Mouse (Mus musculus): ENCODE measurements at regions not wholly inside any gene's neighbourhood (a gene's known extent, or its start where the extent isn't known, plus 50 kb on each side); places are given as distances from the start of the nearest gene placed in this dataset.

GRCm38 (mm10) chr1:23674357-23674756 lies 87.2 kb upstream of the B3gat2 start:
- 91% methylated on average over 6 of the region's 6 CpGs for WGBS
- Histone ChIP-seq H3K27ac (ENCODE audit: low read length) (no peak overlapping the region), H3K4me3 (ENCODE audit: low read depth, low read length) (no peak overlapping the region), H3K9ac (replicated peaks; ENCODE audit: low read depth) (no peak overlapping the region), H3K9me3 (ENCODE audit: low read length) (no peaks in the 10 kb centered on the region), H3K27me3 (replicated peaks; ENCODE audit: insufficient read depth, low read length) (no peaks in the 10 kb centered on the region), H3K4me1 (ENCODE audit: insufficient read depth, low read depth, low read length) (no peaks in the 10 kb centered on the region), H3K4me2 (replicated peaks; ENCODE audit: low read depth, low read length) (no peak overlapping the region), H3K36me3 (ENCODE audit: insufficient read depth, low read length) (no peaks in the 10 kb centered on the region)
- DNase-seq (ENCODE audit: low spot score) (no peak), ATAC-seq (no peak)
- TF ChIP-seq EP300 (IDR thresholded peaks at IDR 0.05) (no peak), CTCF (IDR thresholded peaks at IDR 0.05) (no peak)

DNA sequence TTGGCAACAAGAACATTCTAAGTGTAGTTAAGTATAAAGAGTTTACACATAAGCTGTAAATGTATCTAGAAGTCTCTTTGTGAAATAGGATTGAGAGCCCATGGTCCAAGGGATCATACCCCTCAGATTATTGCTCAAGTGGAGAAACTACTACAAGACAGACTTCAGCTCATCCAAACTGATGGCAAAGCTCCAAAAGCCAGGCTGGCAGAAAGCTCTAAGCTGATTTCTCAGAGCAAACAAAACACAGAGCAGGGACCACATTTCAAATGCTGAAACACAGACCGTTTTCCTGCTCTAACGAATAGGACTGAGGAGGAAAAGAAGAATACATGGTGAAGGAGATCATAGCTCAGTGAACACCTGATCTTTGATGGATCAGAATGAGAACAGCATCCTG lies 85.3 kb upstream of the B3gat2 start:
- Histone ChIP-seq H3K4me2 (replicated peaks; ENCODE audit: low read depth, low read length) (no peak overlapping the region), H3K4me1 (ENCODE audit: insufficient read depth, low read depth, low read length) (no peaks in the 10 kb centered on the region), H3K27me3 (replicated peaks; ENCODE audit: insufficient read depth, low read length) (no peaks in the 10 kb centered on the region), H3K36me3 (ENCODE audit: insufficient read depth, low read length) (no peaks in the 10 kb centered on the region), H3K9ac (replicated peaks; ENCODE audit: low read depth) (no peak overlapping the region), H3K4me3 (ENCODE audit: low read depth, low read length) (no peak overlapping the region), H3K27ac (ENCODE audit: low read length) (no peak overlapping the region), H3K9me3 (ENCODE audit: low read length) (no peaks in the 10 kb centered on the region)
- ATAC-seq, result no peak
- TF ChIP-seq CTCF (IDR thresholded peaks at IDR 0.05) (no peak), EP300 (IDR thresholded peaks at IDR 0.05) (no peak)
- DNase-seq (ENCODE audit: low spot score), result no peak
- 69% methylated on average over 2 of the region's 2 CpGs for WGBS

DNA sequence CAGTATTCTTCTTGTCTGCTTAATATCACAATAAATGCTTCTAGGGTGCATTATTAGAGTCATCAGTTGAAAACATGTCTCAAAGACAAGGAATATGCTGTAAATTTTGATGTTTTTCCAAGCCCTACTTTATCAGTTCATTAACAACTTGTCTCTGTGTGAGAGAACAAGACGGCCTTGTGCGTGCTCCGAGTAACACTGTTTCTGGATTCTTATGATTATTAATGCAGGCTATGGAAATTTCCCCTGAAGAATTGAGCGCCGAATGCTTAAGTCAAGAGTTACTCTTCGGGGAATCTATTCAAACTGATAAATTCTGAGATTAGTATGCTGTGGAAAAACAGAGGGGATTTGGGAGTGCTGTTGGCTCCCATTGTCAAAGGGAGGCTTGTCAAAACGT lies 72.2 kb upstream of the B3gat2 start:
- H3K36me3 ChIP-seq (ENCODE audit: insufficient read depth, low read length), result no peaks in the 10 kb centered on the region
- H3K4me1 ChIP-seq (ENCODE audit: insufficient read depth, low read depth, low read length), result no peaks in the 10 kb centered on the region
- TF ChIP-seq EP300 (IDR thresholded peaks at IDR 0.05) (no peak), CTCF (IDR thresholded peaks at IDR 0.05) (no peak)
- no peak overlapping the region for H3K27ac ChIP-seq (ENCODE audit: low read length)
- H3K27me3 ChIP-seq (replicated peaks; ENCODE audit: insufficient read depth, low read length), result no peaks in the 10 kb centered on the region
- ATAC-seq, result no peak
- no peak overlapping the region for H3K4me3 ChIP-seq (ENCODE audit: low read depth, low read length)
- DNase-seq (ENCODE audit: low spot score), result no peak
- H3K4me2 ChIP-seq (replicated peaks; ENCODE audit: low read depth, low read length), result no peak overlapping the region
- no peaks in the 10 kb centered on the region for H3K9me3 ChIP-seq (ENCODE audit: low read length)
- 78% methylated on average over 7 of the region's 7 CpGs for WGBS
- H3K9ac ChIP-seq (replicated peaks; ENCODE audit: low read depth), result no peak overlapping the region

GRCm38 (mm10) chr1:23705489-23705888 lies 56.1 kb upstream of the B3gat2 start:
- Histone ChIP-seq H3K36me3 (ENCODE audit: insufficient read depth, low read length) (no peaks in the 10 kb centered on the region), H3K27ac (ENCODE audit: low read length) (no peak overlapping the region), H3K27me3 (replicated peaks; ENCODE audit: insufficient read depth, low read length) (no peaks in the 10 kb centered on the region), H3K4me1 (ENCODE audit: insufficient read depth, low read depth, low read length) (no peaks in the 10 kb centered on the region), H3K9me3 (ENCODE audit: low read length) (no peaks in the 10 kb centered on the region), H3K4me3 (ENCODE audit: low read depth, low read length) (no peak overlapping the region), H3K9ac (replicated peaks; ENCODE audit: low read depth) (no peak overlapping the region), H3K4me2 (replicated peaks; ENCODE audit: low read depth, low read length) (no peak overlapping the region)
- TF ChIP-seq EP300 (IDR thresholded peaks at IDR 0.05) (no peak), CTCF (IDR thresholded peaks at IDR 0.05) (peak; percentile 67)
- 22% methylated on average over 6 of the region's 6 CpGs for WGBS
- ATAC-seq (no peak), DNase-seq (ENCODE audit: low spot score) (peak; percentile 38)

- Histone ChIP-seq H3K27me3 (replicated peaks; ENCODE audit: insufficient read depth, low read length) (no peaks in the 10 kb centered on the region), H3K9ac (replicated peaks; ENCODE audit: low read depth) (no peak overlapping the region), H3K36me3 (ENCODE audit: insufficient read depth, low read length) (no peaks in the 10 kb centered on the region), H3K9me3 (ENCODE audit: low read length) (no peaks in the 10 kb centered on the region), H3K4me3 (ENCODE audit: low read depth, low read length) (no peak overlapping the region), H3K4me1 (ENCODE audit: insufficient read depth, low read depth, low read length) (no peaks in the 10 kb centered on the region), H3K4me2 (replicated peaks; ENCODE audit: low read depth, low read length) (no peak overlapping the region), H3K27ac (ENCODE audit: low read length) (no peak overlapping the region)
- WGBS, result 40% methylated on average over 4 of the region's 4 CpGs
- DNase-seq (ENCODE audit: low spot score) (no peak), ATAC-seq (no peak)
- no peak for TF ChIP-seq EP300 (IDR thresholded peaks at IDR 0.05)
- no peak for TF ChIP-seq CTCF (IDR thresholded peaks at IDR 0.05)
These were observed 55.1 kb upstream of the B3gat2 start for GRCm38 (mm10) chr1:23706450-23706849.

Data from lung, postnatal 0 days (tissue).